Mouse (Mus musculus) liver, adult (tissue): ENCODE results near the gene Ccsap.

Experiments
- GATA4 ChIP-seq: IDR thresholded peaks from 2 replicates; pipeline ENCODE4 v1.6.1; 2014; ENCODE audit warnings: mild to moderate bottlenecking, low read length; ENCODE audit not compliant: insufficient replicate concordance

Gene Ccsap

GRCm38 (mm10) chr8:123887956-123888355, 27.9 kb upstream of the Ccsap start:
- TF ChIP-seq GATA4 = no peak

- TF ChIP-seq GATA4 = no peak
Observed at GRCm38 (mm10) chr8:123887163-123887562, 27.2 kb upstream of the Ccsap start.

GRCm38 (mm10) chr8:123884721-123885565, 24.9 kb upstream of the Ccsap start:
- TF ChIP-seq GATA4 = no peak

- no peak for TF ChIP-seq GATA4
Observed at GRCm38 (mm10) chr8:123883094-123883493, 23.1 kb upstream of the Ccsap start.

- TF ChIP-seq GATA4 = no peak
Observed at GRCm38 (mm10) chr8:123882412-123882811, 22.4 kb upstream of the Ccsap start.

GRCm38 (mm10) chr8:123880821-123881350, 20.9 kb upstream of the Ccsap start:
- TF ChIP-seq GATA4 = no peak

GRCm38 (mm10) chr8:123880271-123880670, 20.3 kb upstream of the Ccsap start:
- no peak for TF ChIP-seq GATA4

- TF ChIP-seq GATA4 = no peak
Observed at GRCm38 (mm10) chr8:123877865-123878264, 17.9 kb upstream of the Ccsap start.

- TF ChIP-seq GATA4 = no peak
Observed at GRCm38 (mm10) chr8:123874324-123874723, 14.3 kb upstream of the Ccsap start.

GRCm38 (mm10) chr8:123873364-123873763, 13.4 kb upstream of the Ccsap start:
- no peak for TF ChIP-seq GATA4

- TF ChIP-seq GATA4 = no peak
Observed at GRCm38 (mm10) chr8:123872048-123872447, 12.0 kb upstream of the Ccsap start.

GRCm38 (mm10) chr8:123866971-123867370, 7.0 kb upstream of the Ccsap start:
- TF ChIP-seq GATA4 = no peak

- no peak for TF ChIP-seq GATA4
Observed at GRCm38 (mm10) chr8:123865786-123866185, 5.8 kb upstream of the Ccsap start.

GRCm38 (mm10) chr8:123860386-123860785, 377 bp upstream of the Ccsap start:
- no peak for TF ChIP-seq GATA4

- TF ChIP-seq GATA4 = no peak
Observed at GRCm38 (mm10) chr8:123858941-123859647, 915 bp downstream of the Ccsap start.

GRCm38 (mm10) chr8:123858574-123858940, 1.5 kb downstream of the Ccsap start:
- TF ChIP-seq GATA4 = no peak
